Mouse (Mus musculus) MEL (cell line): ENCODE data around the gene Stk39.

Experiments used
- CHD1 ChIP-seq: IDR thresholded peaks from 2 replicates; pipeline ENCODE4 v1.6.1; 2012; ENCODE audit warnings: low read depth, mild to moderate bottlenecking, inconsistent platforms, low read length, improper control_type of control experiment
- CHD2 ChIP-seq: IDR thresholded peaks from 2 replicates; pipeline ENCODE4 v1.6.1; 2011; ENCODE audit warnings: low read length, improper control_type of control experiment
- CTCF ChIP-seq, 3 experiments: IDR thresholded peaks in 2 of 3; conservative IDR thresholded peaks in 1 of 3; 2 replicates each; pipeline ENCODE4 v1.5.1; 2011 to 2012; ENCODE audit warnings: low read length in 3 of 3, low read depth in 2 of 3, mild to moderate bottlenecking in 2 of 3, improper control_type of control experiment in 1 of 3, inconsistent platforms in 1 of 3, mixed read lengths in 1 of 3, moderate library complexity in 1 of 3; ENCODE audit not compliant: control insufficient read depth in 1 of 3, insufficient read depth in 1 of 3, poor library complexity in 1 of 3, severe bottlenecking in 1 of 3
- E2F4 ChIP-seq: IDR thresholded peaks from 2 replicates; pipeline ENCODE4 v1.6.1; 2011; ENCODE audit warnings: low read depth, low read length, improper control_type of control experiment, borderline replicate concordance
- EP300 ChIP-seq, 2 experiments: IDR thresholded peaks; 2 replicates each; pipeline ENCODE4 v1.6.1; 2011; ENCODE audit warnings: improper control_type of control experiment in 2 of 2, low read length in 2 of 2, low read depth in 1 of 2, mild to moderate bottlenecking in 1 of 2
- ETS1 ChIP-seq: IDR thresholded peaks from 2 replicates; pipeline ENCODE4 v1.6.1; 2012; ENCODE audit warnings: low read depth, mild to moderate bottlenecking, inconsistent platforms, low read length, improper control_type of control experiment, moderate library complexity
- HCFC1 ChIP-seq: IDR thresholded peaks from 2 replicates; pipeline ENCODE4 v1.6.1; 2012; ENCODE audit warnings: low read depth, mild to moderate bottlenecking, inconsistent platforms, low read length, improper control_type of control experiment, moderate library complexity
- MXI1 ChIP-seq: IDR thresholded peaks from 2 replicates; pipeline ENCODE4 v1.6.1; 2011; ENCODE audit warnings: mild to moderate bottlenecking, low read depth, low read length, improper control_type of control experiment
- POLR2A ChIP-seq, 2 experiments: IDR thresholded peaks; 2 replicates each; pipeline ENCODE4 v1.6.1; 2011 to 2012; ENCODE audit warnings: low read length in 2 of 2, mild to moderate bottlenecking in 2 of 2, control low read depth in 1 of 2, improper control_type of control experiment in 1 of 2, low read depth in 1 of 2, moderate library complexity in 1 of 2; ENCODE audit not compliant: control insufficient read depth in 1 of 2, insufficient read depth in 1 of 2, poor library complexity in 1 of 2
- RCOR1 ChIP-seq: IDR thresholded peaks from 2 replicates; pipeline ENCODE4 v1.6.1; 2012; ENCODE audit warnings: low read depth, mild to moderate bottlenecking, inconsistent platforms, low read length, improper control_type of control experiment
- ZKSCAN1 ChIP-seq: IDR thresholded peaks from 2 replicates; pipeline ENCODE4 v1.6.1; 2012; ENCODE audit warnings: low read depth, mild to moderate bottlenecking, inconsistent platforms, low read length, improper control_type of control experiment, moderate library complexity

- TF ChIP-seq HCFC1 (no peak), ZKSCAN1 (no peak), ETS1 (no peak), CTCF (IDR thresholded peaks at IDR 0.05 in 2 of 3, conservative IDR thresholded peaks at IDR 0.05 in 1 of 3; ENCODE audit: control insufficient read depth in 1 of 3, insufficient read depth in 1 of 3, low read depth in 2 of 3, low read length in 3 of 3, poor library complexity in 1 of 3, severe bottlenecking in 1 of 3) (no peak), E2F4 (no peak), POLR2A (IDR thresholded peaks at IDR 0.05; ENCODE audit: control insufficient read depth in 1 of 2, insufficient read depth in 1 of 2, low read depth in 1 of 2, low read length in 2 of 2, poor library complexity in 1 of 2) (no peak), EP300 (IDR thresholded peaks at IDR 0.05; ENCODE audit: low read depth in 1 of 2, low read length in 2 of 2) (no peak), CHD2 (no peak), MXI1 (no peak), RCOR1 (no peak), CHD1 (no peak)
These were observed 153.6 kb downstream of the Stk39 start for GRCm38 (mm10) chr2:68318452-68318851.
